Mouse (Mus musculus) heart, embryonic 10.5 days (tissue): ENCODE measurements around the gene Hist1h4k. TPM values are rescaled to one million over a fixed set of nuclear protein-coding genes. Genes with fewer than 3 reads are reported as not detected.
"Not testable (repeated sequence)": the region's sequence is repeated elsewhere in the genome, so short reads cannot be mapped to it uniquely, and the experiment has no call there.

ENCODE experiments used
- DNase-seq: peaks from one replicate; pipeline ENCODE4 v3.0.0-alpha.2; 2017; ENCODE audit warnings: low spot score
- H3K27ac ChIP-seq: fragments of 300-500 bp; sonication (generic); 2 replicates; pipeline ENCODE4 v1.5.1; 2016; ENCODE audit warnings: mild to moderate bottlenecking
- H3K27me3 ChIP-seq: fragments of 300-500 bp; sonication (generic); 2 replicates; pipeline ENCODE4 v1.6.1; 2016; ENCODE audit warnings: mild to moderate bottlenecking; ENCODE audit not compliant: poor library complexity, insufficient read depth, severe bottlenecking
- H3K36me3 ChIP-seq: fragments of 300-500 bp; sonication (generic); 2 replicates; pipeline ENCODE4 v1.6.1; 2016; ENCODE audit warnings: mild to moderate bottlenecking, moderate library complexity
- H3K4me1 ChIP-seq: fragments of 300-500 bp; sonication (generic); 2 replicates; pipeline ENCODE4 v1.6.1; 2016; ENCODE audit warnings: mild to moderate bottlenecking
- H3K4me3 ChIP-seq: fragments of 300-500 bp; sonication (generic); 2 replicates; pipeline ENCODE4 v1.5.1; 2016; ENCODE audit warnings: mild to moderate bottlenecking, moderate library complexity
- H3K9me3 ChIP-seq: fragments of 300-500 bp; sonication (generic); 2 replicates; pipeline ENCODE4 v1.6.1; 2016; ENCODE audit warnings: mild to moderate bottlenecking, moderate library complexity
- WGBS: fragments of 180-500 bp; shearing (Covaris S2); methylation state at CpG from one replicate; pipeline ENCODE4 v1.1.7; 2016; 5-methylcytosine and 5-hydroxymethylcytosine counted together
- polyA plus RNA-seq: library from polyadenylated mRNA; unstranded; fragments of >200 nt; fragmentation: Nextera tagmentation; extraction: Ambion mirVana; gene quantifications from 2 replicates; pipeline ENCODE4 v1.2.1, GENCODE M21; 2016

The Hist1h4k gene
- polyA plus RNA-seq, 1 experiment from 2014 or later, result 3.8 TPM

GRCm38 (mm10) chr13:21751827-21752226 is 1.5 kb upstream of the Hist1h4k start:
- Histone ChIP-seq H3K9me3 (no peaks in the 10 kb centered on the region), H3K4me3 (peak overlapping the region; percentile 55; the same call in 1 of the 2 replicates), H3K27ac (peak overlapping the region; percentile 89), H3K4me1 (peaks cover 17% of the 10 kb centered on the region; the same call in 1 of the 2 replicates), H3K27me3 (no peaks in the 10 kb centered on the region), H3K36me3 (0 out of 2 replicates have a peak, but pooled peaks cover 2% of the 10 kb centered on the region)
- WGBS, result 44% methylated on average over 3 of the region's 3 CpGs
- no peak for DNase-seq

DNA sequence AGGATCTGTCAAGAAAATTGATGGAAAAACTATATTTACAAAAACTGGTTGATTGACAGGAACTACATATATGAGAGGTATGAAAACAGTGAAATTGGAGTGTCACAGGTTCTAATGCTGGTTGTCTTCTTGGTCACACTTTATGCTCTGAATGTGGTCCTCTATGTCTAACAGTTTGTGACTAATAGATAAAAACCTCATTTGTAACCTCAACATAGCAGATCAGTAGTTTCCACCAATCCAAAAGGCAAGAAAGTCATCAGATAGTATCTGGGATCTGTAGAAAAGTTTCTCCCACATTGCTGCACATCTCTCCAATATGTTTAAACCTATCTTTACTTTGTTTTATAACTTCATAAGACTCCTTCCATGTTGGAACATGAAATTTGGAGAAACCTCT is 1.1 kb upstream of the Hist1h4k start:
- no peaks in the 10 kb centered on the region for H3K27me3 ChIP-seq

GRCm38 (mm10) chr13:21749387-21750158 is 732 bp downstream of the Hist1h4k start:
- no peaks in the 10 kb centered on the region for H3K9me3 ChIP-seq
- 7% methylated on average over 5 of the region's 5 CpGs for WGBS

More for the DNA sequence above, 1.1 kb upstream of the Hist1h4k start:
- Histone ChIP-seq H3K36me3 (0 out of 2 replicates have a peak, but pooled peaks cover 2% of the 10 kb centered on the region), H3K27ac (peak overlapping the region; percentile 89), H3K4me3 (no peak overlapping the region), H3K9me3 (no peaks in the 10 kb centered on the region), H3K4me1 (peaks cover 17% of the 10 kb centered on the region; the same call in 1 of the 2 replicates)
- no peak for DNase-seq

GRCm38 (mm10) chr13:21745006-21745405 is 5.3 kb downstream of the Hist1h4k start:
- H3K27me3 ChIP-seq, result no peaks in the 10 kb centered on the region
- 82% methylated on average over 1 of the region's 1 CpGs for WGBS
- H3K4me3 ChIP-seq, result no peak overlapping the region

More at GRCm38 (mm10) chr13:21749387-21750158, 732 bp downstream of the Hist1h4k start:
- 0 out of 2 replicates have a peak, but pooled peaks cover 2% of the 10 kb centered on the region for H3K36me3 ChIP-seq
- peak; percentile 77 for DNase-seq
- H3K4me1 ChIP-seq, result peaks cover 17% of the 10 kb centered on the region; the same call in 1 of the 2 replicates
- H3K27ac ChIP-seq, result peak overlapping the region; percentile 89
- H3K27me3 ChIP-seq, result no peaks in the 10 kb centered on the region
- peak overlapping the region; percentile 62 for H3K4me3 ChIP-seq

GRCm38 (mm10) chr13:21734906-21735767 is 15.2 kb downstream of the Hist1h4k start, which contains the start of gene Hist1h4j:
Gene Hist1h4j, plus strand, starts transcription at chr13:21735064.
- DNase-seq, result peak; percentile 95
- Histone ChIP-seq H3K4me1 (peaks cover 15% of the 10 kb centered on the region; the same call in 1 of the 2 replicates), H3K27ac (peak within 1 kb of the TSS; percentile 95), H3K4me3 (peak within 1 kb of the TSS; percentile 59)
- H3K27me3 ChIP-seq, H3K9me3 ChIP-seq, H3K36me3 ChIP-seq: not testable (repeated sequence)
- under 1% methylated on average over 45 of the region's 56 CpGs for WGBS

More at GRCm38 (mm10) chr13:21745006-21745405, 5.3 kb downstream of the Hist1h4k start:
- Histone ChIP-seq H3K36me3 (0 out of 2 replicates have a peak, but pooled peaks cover 2% of the 10 kb centered on the region), H3K4me1 (peaks cover 4% of the 10 kb centered on the region; the same call in 1 of the 2 replicates), H3K27ac (no peak overlapping the region), H3K9me3 (no peaks in the 10 kb centered on the region)
- no peak for DNase-seq

DNA sequence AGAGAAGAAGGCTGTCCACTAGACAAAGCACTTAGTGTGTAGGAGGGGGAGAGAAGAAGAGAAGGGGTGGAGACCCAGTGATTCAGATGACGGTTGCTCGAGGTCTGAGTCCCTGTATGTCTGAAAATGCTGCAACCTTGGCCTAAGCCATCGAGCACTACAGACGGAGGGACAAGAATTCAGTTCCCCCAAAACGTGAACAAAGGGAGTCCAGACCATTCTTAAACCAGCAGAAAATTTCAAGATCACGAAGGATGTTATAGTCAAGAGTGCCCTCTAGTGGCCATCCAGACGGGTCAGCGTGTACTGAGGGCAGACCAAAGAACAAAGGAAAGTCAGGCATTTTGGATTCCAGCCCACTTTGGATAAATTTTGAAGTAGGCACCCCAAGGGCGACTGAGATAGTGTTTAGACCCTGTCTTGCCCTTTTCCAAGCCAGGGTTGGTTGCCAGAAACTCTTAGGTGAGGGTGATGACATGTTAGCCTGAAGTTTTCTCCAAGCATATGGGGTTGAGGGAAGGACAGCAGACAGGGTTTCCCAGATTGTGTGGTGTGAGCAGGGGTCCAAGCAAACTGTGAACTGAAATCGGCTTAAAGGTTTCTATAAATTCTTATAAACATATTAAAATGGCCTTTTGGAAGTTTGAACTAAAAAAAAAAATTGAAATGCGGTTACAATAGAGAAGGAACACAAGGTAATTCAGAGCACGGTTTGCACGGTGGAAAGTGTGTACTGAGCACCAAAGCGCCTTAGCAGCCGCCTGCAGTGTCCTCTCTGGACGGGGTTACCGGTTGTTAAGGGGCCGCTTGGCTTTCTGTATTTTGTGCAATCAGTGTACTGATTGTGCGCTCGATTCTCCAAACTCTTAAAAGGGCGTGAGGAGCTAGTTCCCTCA is 16.0 kb downstream of the Hist1h4k start:
- no peaks in the 10 kb centered on the region for H3K36me3 ChIP-seq
- H3K4me3 ChIP-seq, result peak overlapping the region; percentile 59
- peak overlapping the region; percentile 95 for H3K27ac ChIP-seq
- peaks cover 10% of the 10 kb centered on the region; the same call in 1 of the 2 replicates for H3K4me1 ChIP-seq
- WGBS, result under 1% methylated on average over 21 of the region's 21 CpGs
- no peaks in the 10 kb centered on the region for H3K27me3 ChIP-seq
- peak; percentile 90 for DNase-seq
- no peaks in the 10 kb centered on the region for H3K9me3 ChIP-seq

DNA sequence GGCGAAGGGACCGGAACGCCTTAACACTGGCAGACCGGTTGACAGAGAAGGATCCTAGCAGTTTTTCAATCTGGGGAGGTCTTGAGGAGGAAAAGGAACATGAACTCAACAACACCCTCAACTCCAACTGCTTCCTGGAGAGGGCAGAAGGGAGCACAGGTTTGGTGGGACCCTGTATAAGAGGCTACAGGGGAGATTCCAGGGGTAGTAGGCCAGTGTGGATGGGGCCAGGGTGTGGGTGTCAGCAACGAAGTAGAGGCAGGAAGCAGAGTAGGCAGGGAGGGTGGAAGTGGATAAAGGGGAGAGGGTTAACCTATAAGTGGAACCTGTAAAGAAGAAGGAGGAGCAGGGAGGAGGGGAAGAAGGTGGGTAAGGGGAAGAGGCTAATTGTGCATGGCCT is 16.8 kb downstream of the Hist1h4k start:
- peak overlapping the region; percentile 95 for H3K27ac ChIP-seq
- WGBS, result 71% methylated on average over 5 of the region's 5 CpGs
- no peaks in the 10 kb centered on the region for H3K9me3 ChIP-seq
- no peaks in the 10 kb centered on the region for H3K36me3 ChIP-seq
- peaks cover 10% of the 10 kb centered on the region; the same call in 1 of the 2 replicates for H3K4me1 ChIP-seq
- no peaks in the 10 kb centered on the region for H3K27me3 ChIP-seq
- DNase-seq, result no peak
- peak overlapping the region; percentile 12; the same call in 1 of the 2 replicates for H3K4me3 ChIP-seq

DNA sequence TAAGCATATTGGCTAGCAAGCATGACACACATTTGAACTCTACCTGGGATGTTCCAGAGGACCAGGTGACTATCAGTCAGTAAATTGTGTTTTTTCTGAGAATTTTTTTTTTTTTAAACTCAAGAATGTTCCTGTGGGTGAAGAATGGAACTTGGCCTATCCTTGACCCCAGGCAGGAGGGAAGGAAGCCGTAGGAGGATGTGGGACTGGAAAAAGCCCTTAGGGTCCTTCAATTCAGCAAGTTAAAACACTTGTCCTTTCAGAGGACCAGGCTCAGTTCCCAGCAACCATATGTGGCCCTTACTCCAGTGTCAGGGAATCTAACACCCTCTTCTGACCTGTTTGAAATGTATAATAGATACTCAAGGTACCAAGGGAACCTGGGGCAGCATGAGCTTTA is 20.8 kb downstream of the Hist1h4k start:
- WGBS, result 57% methylated on average over 1 of the region's 1 CpGs
- Histone ChIP-seq H3K4me3 (no peak overlapping the region), H3K36me3 (no peaks in the 10 kb centered on the region), H3K27ac (no peak overlapping the region), H3K27me3 (no peaks in the 10 kb centered on the region), H3K9me3 (no peaks in the 10 kb centered on the region), H3K4me1 (peaks cover 10% of the 10 kb centered on the region; the same call in 1 of the 2 replicates)
- no peak for DNase-seq

DNA sequence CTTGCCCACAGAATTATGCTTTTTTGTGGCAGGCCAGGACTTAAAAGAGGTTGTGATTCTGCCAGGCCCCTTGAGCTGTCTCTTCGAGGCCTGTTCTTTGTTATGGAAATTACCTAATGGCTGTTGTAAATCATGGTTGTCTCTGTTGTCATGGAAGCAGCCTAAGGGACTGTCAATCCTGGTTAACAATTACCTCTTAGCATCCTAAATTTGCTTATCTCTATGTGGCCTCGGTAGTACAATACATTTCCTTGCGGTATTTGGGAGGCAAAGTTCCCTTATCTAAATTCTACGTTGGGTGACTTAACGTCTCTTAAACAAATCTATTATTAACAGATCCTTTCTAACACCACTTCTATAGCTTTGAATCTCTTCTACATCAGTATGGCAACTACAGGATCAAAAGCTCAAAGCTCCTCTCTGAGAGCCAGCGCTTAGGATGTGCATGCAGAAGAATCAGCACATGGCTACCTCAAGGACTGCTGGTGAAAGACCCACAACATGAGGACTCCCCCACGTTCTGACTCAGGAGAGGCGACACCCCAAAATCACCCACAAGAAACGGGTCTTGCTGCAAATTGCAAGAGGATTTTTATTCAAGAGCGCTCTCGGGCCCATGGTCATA is 22.2 kb downstream of the Hist1h4k start:
- Histone ChIP-seq H3K4me1 (no peaks in the 10 kb centered on the region), H3K4me3 (no peak overlapping the region), H3K27ac (no peak overlapping the region), H3K27me3 (no peaks in the 10 kb centered on the region), H3K36me3 (no peaks in the 10 kb centered on the region), H3K9me3 (no peaks in the 10 kb centered on the region)
- no peak for DNase-seq
- WGBS, result 31% methylated on average over 11 of the region's 11 CpGs

DNA sequence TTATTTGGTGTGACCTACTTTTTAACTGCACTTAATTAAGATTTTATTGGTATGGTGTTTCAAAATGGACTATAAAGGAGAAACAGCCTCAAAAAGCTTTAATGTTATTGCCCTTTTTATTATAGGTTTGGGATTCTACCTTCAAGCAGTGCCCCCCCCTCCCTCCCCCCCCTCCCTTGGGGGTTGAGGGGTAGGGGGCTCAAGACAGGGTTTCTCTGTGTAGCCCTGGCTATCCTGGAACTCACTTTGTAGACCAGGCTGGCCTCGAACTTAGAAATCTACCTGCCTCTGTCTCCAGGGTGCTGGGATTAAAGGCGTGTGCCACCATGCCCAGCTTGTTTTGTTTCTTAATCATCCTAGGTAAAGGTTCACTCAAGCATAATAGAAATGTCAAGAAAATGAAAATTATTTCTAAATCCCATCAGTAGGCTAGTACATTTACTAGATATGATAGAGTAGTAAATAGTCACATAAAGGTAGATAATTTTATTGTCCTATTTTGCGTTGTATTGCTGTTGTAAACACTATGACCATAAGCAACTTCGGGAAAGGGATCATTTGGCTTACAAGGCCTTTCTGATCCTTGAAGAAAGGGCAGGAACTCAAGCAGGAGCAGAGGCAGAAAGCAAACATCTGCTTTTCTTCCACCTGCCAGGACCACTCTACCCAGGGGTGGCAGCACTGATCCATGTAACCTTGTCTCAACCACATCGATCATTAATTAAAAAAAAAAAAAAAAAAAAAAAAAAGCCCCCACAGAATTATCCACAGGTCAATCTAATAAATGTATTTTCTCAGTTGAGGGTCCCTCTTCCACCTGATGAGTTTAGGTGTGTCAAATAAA is 27.1 kb downstream of the Hist1h4k start:
- Histone ChIP-seq H3K9me3 (no peaks in the 10 kb centered on the region), H3K36me3 (no peaks in the 10 kb centered on the region), H3K27ac (peak overlapping the region; percentile 85), H3K27me3 (no peaks in the 10 kb centered on the region), H3K4me1 (peaks cover 8% of the 10 kb centered on the region), H3K4me3 (peak overlapping the region; percentile 55; the same call in 1 of the 2 replicates)
- WGBS, result 46% methylated on average over 5 of the region's 5 CpGs
- DNase-seq, result no peak

DNA sequence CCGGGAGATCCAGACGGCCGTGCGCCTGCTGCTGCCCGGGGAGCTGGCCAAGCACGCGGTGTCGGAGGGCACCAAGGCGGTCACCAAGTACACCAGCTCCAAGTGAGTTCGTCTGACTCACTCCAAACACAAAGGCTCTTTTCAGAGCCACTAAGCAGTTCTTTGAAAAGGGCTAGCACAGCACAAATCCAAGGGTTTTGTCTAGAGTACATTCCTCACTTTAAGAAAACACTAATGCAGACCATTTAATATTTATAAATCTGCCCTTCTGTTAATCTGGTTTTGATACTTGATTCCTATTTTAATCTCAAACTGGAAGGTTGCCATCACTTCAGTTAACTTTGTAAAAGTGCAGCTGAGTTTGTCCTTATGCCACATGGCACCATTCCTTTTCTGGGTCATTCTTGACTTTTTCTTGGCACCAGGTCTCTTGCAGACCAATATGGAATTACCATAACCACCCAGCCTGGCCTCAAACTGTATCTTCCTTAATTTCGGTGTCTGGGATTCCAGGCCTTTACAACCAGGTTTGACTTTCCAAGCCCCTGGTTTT is 27.9 kb downstream of the Hist1h4k start:
- H3K9me3 ChIP-seq, result no peaks in the 10 kb centered on the region
- no peaks in the 10 kb centered on the region for H3K27me3 ChIP-seq
- no peak for DNase-seq
- peak overlapping the region; percentile 85 for H3K27ac ChIP-seq
- peak overlapping the region; percentile 55 for H3K4me3 ChIP-seq
- 5% methylated on average over 11 of the region's 11 CpGs for WGBS
- peaks cover 8% of the 10 kb centered on the region for H3K4me1 ChIP-seq
- no peaks in the 10 kb centered on the region for H3K36me3 ChIP-seq
